Mouse (Mus musculus) thymus, postnatal 0 days (tissue): ENCODE measurements around the gene Slc30a7. TPM values are rescaled to one million over a fixed set of nuclear protein-coding genes. Genes with fewer than 3 reads are reported as not detected.
A peak's percentile ranks its signal among the peaks of the same experiment; 100 is the strongest.

Experiments used
- DNase-seq: peaks from one replicate; pipeline ENCODE4 v3.0.0-alpha.2; 2015; ENCODE audit warnings: low spot score
- polyA plus RNA-seq: library from polyadenylated mRNA; unstranded; fragments of >200 nt; fragmentation: Nextera tagmentation; extraction: Ambion mirVana; gene quantifications from 2 replicates; pipeline ENCODE4 v1.2.1, GENCODE M21; 2015

The Slc30a7 gene
- 29.4 and 30.0 TPM in 2 replicates for polyA plus RNA-seq

GRCm38 (mm10) chr3:116006978-116007940, at the start of gene Slc30a7, which contains the start of gene Extl2:
Gene Slc30a7 (minus strand): TSS chr3:116007406.
Gene Extl2 (plus strand): TSS chr3:116007462.
- DNase-seq: peak; percentile 72

- no peak for DNase-seq
Observed at GRCm38 (mm10) chr3:116047034-116047433, 39.8 kb upstream of the Slc30a7 start.

GRCm38 (mm10) chr3:116046000-116046399, 38.8 kb upstream of the Slc30a7 start:
- no peak for DNase-seq

GRCm38 (mm10) chr3:116040776-116041175, 33.6 kb upstream of the Slc30a7 start:
- DNase-seq: no peak

- peak; percentile 42 for DNase-seq
Observed at GRCm38 (mm10) chr3:116033871-116034222, 26.6 kb upstream of the Slc30a7 start.

- no peak for DNase-seq
Observed at GRCm38 (mm10) chr3:116033218-116033870, 26.1 kb upstream of the Slc30a7 start.

- no peak for DNase-seq
Observed at GRCm38 (mm10) chr3:116030152-116030788, 23.1 kb upstream of the Slc30a7 start.

- DNase-seq: no peak
Observed at GRCm38 (mm10) chr3:116026996-116027395, 19.8 kb upstream of the Slc30a7 start.

- DNase-seq: no peak
Observed at GRCm38 (mm10) chr3:116025701-116026100, 18.5 kb upstream of the Slc30a7 start.

GRCm38 (mm10) chr3:116024669-116025068, 17.5 kb upstream of the Slc30a7 start:
- DNase-seq: no peak

- no peak for DNase-seq
Observed at GRCm38 (mm10) chr3:116024236-116024635, 17.0 kb upstream of the Slc30a7 start.

GRCm38 (mm10) chr3:116019136-116019535, 11.9 kb upstream of the Slc30a7 start:
- DNase-seq: no peak

- no peak for DNase-seq
Observed at GRCm38 (mm10) chr3:116018606-116019005, 11.4 kb upstream of the Slc30a7 start.

GRCm38 (mm10) chr3:116016116-116016515, 8.9 kb upstream of the Slc30a7 start:
- no peak for DNase-seq

- DNase-seq: no peak
Observed at GRCm38 (mm10) chr3:116014901-116015300, 7.7 kb upstream of the Slc30a7 start.

- DNase-seq: no peak
Observed at GRCm38 (mm10) chr3:116009622-116010344, 2.6 kb upstream of the Slc30a7 start.

GRCm38 (mm10) chr3:116007941-116008440, 785 bp upstream of the Slc30a7 start:
- peak; percentile 64 for DNase-seq

GRCm38 (mm10) chr3:116006284-116006977, 775 bp downstream of the Slc30a7 start:
- peak; percentile 55 for DNase-seq

- no peak for DNase-seq
Observed at GRCm38 (mm10) chr3:115996929-115997328, 10.3 kb downstream of the Slc30a7 start.

- DNase-seq: no peak
Observed at GRCm38 (mm10) chr3:115993025-115993424, 14.2 kb downstream of the Slc30a7 start.
